Mouse (Mus musculus) heart, embryonic 14.5 days (tissue): Measurements from ENCODE around the gene Cyp4f39. TPM values are rescaled to one million over a fixed set of nuclear protein-coding genes. Genes with fewer than 3 reads are reported as not detected.

ENCODE experiments used
- ATAC-seq: fragments of 200-750 bp; cut with Nextera tagmentation; 2 replicates; pipeline ENCODE4 v1.8.0; 2017; ENCODE audit warnings: low read depth, moderate TSS enrichment; ENCODE audit not compliant: insufficient number of reproducible peaks, insufficient read depth, low FRiP score
- H3K27ac ChIP-seq, 2 experiments: fragments of 200-500 bp in 1 of 2; fragments of 300-500 bp in 1 of 2; sonication (generic) in 1 of 2; replicated peaks in 1 of 2; 2 replicates each; pipeline ENCODE4 v1.5.1; 2012 to 2014; ENCODE audit warnings: low read depth in 2 of 2, low read length in 2 of 2, control low read depth in 1 of 2, mild to moderate bottlenecking in 1 of 2, mixed read lengths in 1 of 2; ENCODE audit not compliant: control insufficient read depth in 1 of 2, insufficient read depth in 1 of 2
- H3K27me3 ChIP-seq: fragments of 300-500 bp; sonication (generic); 2 replicates; pipeline ENCODE4 v1.6.1; 2014; ENCODE audit warnings: mild to moderate bottlenecking, low read length, control low read depth; ENCODE audit not compliant: control insufficient read depth, insufficient read depth
- H3K36me3 ChIP-seq: fragments of 300-500 bp; sonication (generic); 2 replicates; pipeline ENCODE4 v1.6.1; 2014; ENCODE audit warnings: mild to moderate bottlenecking, control low read depth, low read length, mixed read lengths; ENCODE audit not compliant: control insufficient read depth, insufficient read depth
- H3K4me1 ChIP-seq, 2 experiments: fragments of 200-500 bp in 1 of 2; fragments of 300-500 bp in 1 of 2; sonication (generic) in 1 of 2; 2 replicates each; pipeline ENCODE4 v1.6.1; 2012 to 2014; ENCODE audit warnings: low read length in 2 of 2, control low read depth in 1 of 2, mixed read lengths in 1 of 2; ENCODE audit not compliant: control insufficient read depth in 2 of 2, insufficient read depth in 2 of 2
- H3K4me2 ChIP-seq: fragments of 300-500 bp; sonication (generic); 2 replicates; pipeline ENCODE4 v1.6.1; 2014; ENCODE audit warnings: mild to moderate bottlenecking, low read length
- H3K4me3 ChIP-seq, 2 experiments: fragments of 200-500 bp in 1 of 2; fragments of 300-500 bp in 1 of 2; sonication (generic) in 1 of 2; 2 replicates each; pipeline ENCODE4 v1.5.1; 2012 to 2014; ENCODE audit warnings: low read length in 2 of 2, mild to moderate bottlenecking in 2 of 2, control low read depth in 1 of 2, low read depth in 1 of 2, moderate library complexity in 1 of 2; ENCODE audit not compliant: control insufficient read depth in 1 of 2, insufficient read depth in 1 of 2
- H3K9ac ChIP-seq: fragments of 300-500 bp; sonication (generic); 2 replicates; pipeline ENCODE4 v1.6.1; 2014; ENCODE audit warnings: mild to moderate bottlenecking, low read length
- H3K9me3 ChIP-seq: fragments of 300-500 bp; sonication (generic); 2 replicates; pipeline ENCODE4 v1.6.1; 2016; ENCODE audit warnings: low read length, control low read depth; ENCODE audit not compliant: control insufficient read depth
- WGBS: fragments of 180-500 bp; shearing (Covaris S2); extraction: QIAGEN DNeasy Blood & Tissue Kit; methylation state at CpG from one replicate; pipeline ENCODE4 v1.1.7; 2014; 5-methylcytosine and 5-hydroxymethylcytosine counted together
- polyA plus RNA-seq: library from polyadenylated mRNA; unstranded; fragments of >200 nt; fragmentation: Nextera tagmentation; extraction: Ambion mirVana; gene quantifications from 2 replicates; pipeline ENCODE4 v1.2.1, GENCODE M21; 2014

Gene Cyp4f39
- polyA plus RNA-seq, 1 experiment from 2014 or later, result 0.74 TPM

GRCm38 (mm10) chr17:32445016-32445415 lies 7.5 kb upstream of the Cyp4f39 start:
- Histone ChIP-seq H3K27ac (no peak overlapping the region), H3K4me3 (no peak overlapping the region), H3K27me3 (no peaks in the 10 kb centered on the region), H3K9me3 (peaks cover 4% of the 10 kb centered on the region; the same call in 1 of the 2 replicates), H3K36me3 (no peaks in the 10 kb centered on the region), H3K9ac (no peak overlapping the region), H3K4me2 (no peak overlapping the region), H3K4me1 (no peaks in the 10 kb centered on the region)
- no peak for ATAC-seq
- WGBS, result 66% methylated on average over 5 of the region's 5 CpGs

GRCm38 (mm10) chr17:32447195-32447594 lies 5.3 kb upstream of the Cyp4f39 start:
- no peak overlapping the region for H3K27ac ChIP-seq

GRCm38 (mm10) chr17:32449042-32449441 lies 3.5 kb upstream of the Cyp4f39 start:
- WGBS, result 96% methylated on average over 1 of the region's 1 CpGs
- H3K36me3 ChIP-seq, result no peaks in the 10 kb centered on the region
- H3K27ac ChIP-seq, result no peak overlapping the region
- H3K27me3 ChIP-seq, result peaks cover 23% of the 10 kb centered on the region
- peaks cover 4% of the 10 kb centered on the region; the same call in 1 of the 2 replicates for H3K9me3 ChIP-seq
- H3K4me2 ChIP-seq, result no peak overlapping the region
- H3K4me3 ChIP-seq, result no peak overlapping the region
- ATAC-seq, result no peak
- H3K4me1 ChIP-seq, result peaks cover 8 to 11% of the 10 kb centered on the region in 2 experiments; a peak in 3 of 4 replicates
- no peak overlapping the region for H3K9ac ChIP-seq

More at GRCm38 (mm10) chr17:32447195-32447594, 5.3 kb upstream of the Cyp4f39 start:
- Histone ChIP-seq H3K27me3 (peaks cover 5% of the 10 kb centered on the region), H3K9ac (no peak overlapping the region), H3K4me3 (no peak overlapping the region), H3K4me1 (no peaks in the 10 kb centered on the region), H3K9me3 (peaks cover 4% of the 10 kb centered on the region; the same call in 1 of the 2 replicates), H3K4me2 (no peak overlapping the region), H3K36me3 (no peaks in the 10 kb centered on the region)
- ATAC-seq, result no peak

- no peak overlapping the region for H3K9ac ChIP-seq
- H3K4me1 ChIP-seq, result peaks cover 8 to 13% of the 10 kb centered on the region in 2 experiments; a peak in 3 of 4 replicates
- WGBS, result 38% methylated on average over 2 of the region's 2 CpGs
- H3K4me2 ChIP-seq, result no peak overlapping the region
- peaks cover 25% of the 10 kb centered on the region for H3K27me3 ChIP-seq
- no peaks in the 10 kb centered on the region for H3K36me3 ChIP-seq
- no peak overlapping the region for H3K4me3 ChIP-seq
- H3K27ac ChIP-seq, result no peak overlapping the region
- peaks cover 4% of the 10 kb centered on the region; the same call in 1 of the 2 replicates for H3K9me3 ChIP-seq
- ATAC-seq, result no peak
Measured at GRCm38 (mm10) chr17:32450844-32451537, 1.5 kb upstream of the Cyp4f39 start.

- Histone ChIP-seq H3K36me3 (no peaks in the 10 kb centered on the region), H3K4me3 (no peak overlapping the region), H3K9ac (no peak overlapping the region), H3K4me2 (no peak overlapping the region), H3K27me3 (peaks cover 25% of the 10 kb centered on the region), H3K9me3 (no peaks in the 10 kb centered on the region), H3K27ac (no peak overlapping the region), H3K4me1 (peaks cover 8 to 13% of the 10 kb centered on the region in 2 experiments; a peak in 3 of 4 replicates)
- ATAC-seq, result no peak
- 33% methylated on average over 4 of the region's 4 CpGs for WGBS
Measured at GRCm38 (mm10) chr17:32454188-32454587, 1.7 kb downstream of the Cyp4f39 start.

GRCm38 (mm10) chr17:32454997-32455396 lies 2.5 kb downstream of the Cyp4f39 start:
- ATAC-seq, result no peak
- Histone ChIP-seq H3K9me3 (no peaks in the 10 kb centered on the region), H3K4me3 (no peak overlapping the region), H3K27ac (no peak overlapping the region), H3K36me3 (no peaks in the 10 kb centered on the region), H3K4me1 (peaks cover 8 to 13% of the 10 kb centered on the region in 2 experiments; a peak in 3 of 4 replicates), H3K9ac (no peak overlapping the region), H3K27me3 (peaks cover 25% of the 10 kb centered on the region), H3K4me2 (no peak overlapping the region)
- WGBS, result 30% methylated on average over 2 of the region's 2 CpGs

GRCm38 (mm10) chr17:32468494-32468893 lies 16.0 kb downstream of the Cyp4f39 start:
- H3K27ac ChIP-seq, result no peak overlapping the region
- H3K4me3 ChIP-seq, result no peak overlapping the region
- no peaks in the 10 kb centered on the region for H3K9me3 ChIP-seq
- no peaks in the 10 kb centered on the region for H3K4me1 ChIP-seq
- ATAC-seq, result no peak
- H3K27me3 ChIP-seq, result no peaks in the 10 kb centered on the region
- WGBS, result 59% methylated on average over 7 of the region's 7 CpGs
- H3K4me2 ChIP-seq, result no peak overlapping the region
- H3K9ac ChIP-seq, result no peak overlapping the region
- no peaks in the 10 kb centered on the region for H3K36me3 ChIP-seq

GRCm38 (mm10) chr17:32470795-32471194 lies 18.3 kb downstream of the Cyp4f39 start:
- 67% methylated on average over 4 of the region's 4 CpGs for WGBS
- H3K9me3 ChIP-seq, result no peaks in the 10 kb centered on the region
- H3K4me3 ChIP-seq, result no peak overlapping the region
- no peak overlapping the region for H3K9ac ChIP-seq
- no peak overlapping the region for H3K4me2 ChIP-seq
- H3K27me3 ChIP-seq, result no peaks in the 10 kb centered on the region
- ATAC-seq, result no peak
- no peaks in the 10 kb centered on the region for H3K4me1 ChIP-seq
- H3K27ac ChIP-seq, result no peak overlapping the region
- H3K36me3 ChIP-seq, result no peaks in the 10 kb centered on the region
